Mouse (Mus musculus): ENCODE results near the gene Tmem94.

Tmem94 gene

GRCm38 (mm10) chr11:115808696-115809310 is 43.6 kb downstream of the Tmem94 start:
- no peak for DNase-seq (ENCODE audit: low spot score in 2 of 2)

- no peak for DNase-seq (ENCODE audit: low spot score in 2 of 2)
Measured at GRCm38 (mm10) chr11:115809311-115809781, 44.1 kb downstream of the Tmem94 start.

- no peak for DNase-seq (ENCODE audit: low spot score in 2 of 2)
Measured at GRCm38 (mm10) chr11:115810377-115810776, 45.1 kb downstream of the Tmem94 start.

- DNase-seq (ENCODE audit: low spot score in 2 of 2) = no peak
Measured at GRCm38 (mm10) chr11:115811381-115812093, 46.3 kb downstream of the Tmem94 start.

- DNase-seq (ENCODE audit: low spot score in 2 of 2) = no peak
Measured at GRCm38 (mm10) chr11:115812095-115812494, 46.9 kb downstream of the Tmem94 start.

- DNase-seq (ENCODE audit: low spot score in 2 of 2) = peak; percentile 17 to 18
Measured at GRCm38 (mm10) chr11:115812533-115813420, 47.5 kb downstream of the Tmem94 start.

- peak; percentile 93 to 98 for DNase-seq (ENCODE audit: low spot score in 2 of 2)
Measured at GRCm38 (mm10) chr11:115813507-115814296, 48.5 kb downstream of the Tmem94 start, which contains the start of gene Caskin2. Gene Caskin2 (minus strand): TSS chr11:115813639.

GRCm38 (mm10) chr11:115814605-115815450 is 49.6 kb downstream of the Tmem94 start, which contains the start of gene Tsen54:
Gene Tsen54 (plus strand): TSS chr11:115814724.
- DNase-seq (ENCODE audit: low spot score in 2 of 2) = peak; percentile 67 to 83

GRCm38 (mm10) chr11:115817331-115817730 is 52.1 kb downstream of the Tmem94 start:
- DNase-seq (ENCODE audit: low spot score in 2 of 2) = no peak

- DNase-seq (ENCODE audit: low spot score in 2 of 2) = no peak
Measured at GRCm38 (mm10) chr11:115819915-115820623, 54.8 kb downstream of the Tmem94 start.

- no peak for DNase-seq (ENCODE audit: low spot score in 2 of 2)
Measured at GRCm38 (mm10) chr11:115821001-115821400, 55.8 kb downstream of the Tmem94 start.

GRCm38 (mm10) chr11:115823774-115824740 is 58.8 kb downstream of the Tmem94 start, which contains the start of gene Llgl2:
Gene Llgl2 (plus strand): TSS chr11:115824049.
- DNase-seq (ENCODE audit: low spot score in 2 of 2) = peak; percentile 71 to 82

- no peak for DNase-seq (ENCODE audit: low spot score in 2 of 2)
Measured at GRCm38 (mm10) chr11:115824813-115825212, 59.6 kb downstream of the Tmem94 start.

- no peak for DNase-seq (ENCODE audit: low spot score in 2 of 2)
Measured at GRCm38 (mm10) chr11:115826487-115826886, 61.3 kb downstream of the Tmem94 start.

- DNase-seq (ENCODE audit: low spot score in 2 of 2) = no peak
Measured at GRCm38 (mm10) chr11:115827624-115828023, 62.4 kb downstream of the Tmem94 start.

- DNase-seq (ENCODE audit: low spot score in 2 of 2) = no peak
Measured at GRCm38 (mm10) chr11:115829036-115829435, 63.8 kb downstream of the Tmem94 start.

- DNase-seq (ENCODE audit: low spot score in 2 of 2) = no peak
Measured at GRCm38 (mm10) chr11:115830550-115831325, 65.5 kb downstream of the Tmem94 start.

- DNase-seq (ENCODE audit: low spot score in 2 of 2) = no peak
Measured at GRCm38 (mm10) chr11:115831518-115831917, 66.3 kb downstream of the Tmem94 start.
